Mouse (Mus musculus) skeletal muscle tissue, postnatal 0 days (tissue): ENCODE results near the gene Creld2. TPM values are rescaled to one million over a fixed set of nuclear protein-coding genes. Genes with fewer than 3 reads are reported as not detected.

Experiments
- polyA plus RNA-seq: library from polyadenylated mRNA; unstranded; fragments of >200 nt; fragmentation: Nextera tagmentation; extraction: Ambion mirVana; gene quantifications from 2 replicates; pipeline ENCODE4 v1.2.1, GENCODE M21; 2015

The Creld2 gene
- 16.2 and 23.9 TPM in 2 replicates for polyA plus RNA-seq

GRCm38 (mm10) chr15:88819026-88819905 lies at the start of gene Creld2, which contains the start of gene Alg12:
Gene Creld2 (plus strand): TSS chr15:88819646.
Gene Alg12 (minus strand): TSS chr15:88819318.

DNA sequence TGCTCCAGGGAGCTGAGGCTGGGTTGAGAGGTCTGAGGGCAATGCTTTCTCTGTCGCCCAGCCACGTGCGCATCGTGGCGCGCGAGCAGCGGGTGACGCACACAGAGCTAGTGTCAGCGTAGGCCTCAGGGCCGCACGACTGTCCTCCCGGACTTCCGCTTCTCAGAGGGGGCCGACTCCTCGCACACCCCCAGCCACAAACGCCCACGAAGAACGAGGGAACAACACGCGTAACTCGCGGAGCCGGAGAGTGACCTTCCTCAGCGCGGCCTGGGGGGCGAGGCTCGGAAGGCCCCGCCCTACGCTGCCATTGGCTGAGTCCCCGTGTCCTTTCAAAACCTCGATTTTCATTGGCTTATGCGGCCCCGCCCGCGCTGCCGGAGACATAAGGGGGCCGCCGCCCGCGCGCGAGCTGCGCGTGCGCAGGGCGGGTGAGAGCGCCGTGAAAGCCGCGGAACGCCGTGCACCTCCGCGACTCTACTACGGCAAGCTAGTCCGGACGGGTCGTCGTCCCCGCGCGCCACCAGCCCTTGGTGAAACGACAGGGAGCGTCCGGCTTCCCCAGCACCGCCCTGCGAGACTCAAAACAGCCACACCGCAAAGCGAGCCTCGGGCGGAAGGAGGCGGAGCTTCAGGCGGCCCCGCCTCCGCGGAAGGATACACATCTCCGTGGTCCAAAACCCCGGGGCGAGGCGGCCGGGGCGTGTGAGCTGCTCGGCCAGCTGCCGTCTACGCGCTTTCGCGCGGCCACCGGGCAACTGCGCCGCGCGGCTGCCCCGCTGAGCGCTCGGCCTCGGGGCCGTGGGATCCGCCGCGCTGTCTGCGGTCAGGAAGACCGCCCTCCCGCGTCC lies 42.6 kb downstream of the Creld2 start, which contains the start of gene Pim3:
Gene Pim3, plus strand, starts transcription at position 415 of the 851 bp plus-strand sequence.

Other genes with a start within 250 kb of the Creld2 start
- gene Zdhhc25, start 219.3 kb upstream of the Creld2 start, polyA plus RNA-seq = not detected in 2 replicates
- 7.8 and 7.9 TPM in 2 replicates for gene Brd1, start 85.4 kb upstream of the Creld2 start, polyA plus RNA-seq
- gene Zbed4, start 68.0 kb upstream of the Creld2 start, polyA plus RNA-seq = 3.0 and 3.8 TPM in 2 replicates
- gene Alg12, start 328 bp upstream of the Creld2 start, polyA plus RNA-seq = 4.3 TPM in 2 replicates
- 42.1 and 64.8 TPM in 2 replicates for gene Pim3, start 42.5 kb downstream of the Creld2 start, polyA plus RNA-seq
- 0.09 TPM in 1 of 2 replicates, not detected in the other for gene Ttll8, start 134.8 kb downstream of the Creld2 start, polyA plus RNA-seq
- not detected in 2 replicates for gene Mlc1, start 159.4 kb downstream of the Creld2 start, polyA plus RNA-seq
- 0.52 and 0.74 TPM in 2 replicates for gene Mov10l1, start 163.3 kb downstream of the Creld2 start, polyA plus RNA-seq
- 0.18 TPM in 1 of 2 replicates, not detected in the other for gene Panx2, start 240.1 kb downstream of the Creld2 start, polyA plus RNA-seq